Mouse (Mus musculus) gastrocnemius, postnatal 10 days (tissue): ENCODE data around the gene Grb14. TPM values are rescaled to one million over a fixed set of nuclear protein-coding genes. Genes with fewer than 3 reads are reported as not detected.

Experiments
- total RNA-seq, 2 experiments: library from RNA; stranded (reverse); gene quantifications; 2 replicates each; pipeline ENCODE4 v1.2.3; 2021

The Grb14 gene
- total RNA-seq, 2 experiments from 2014 or later: 13.6 to 18.7 TPM

Other genes with a start within 250 kb of the Grb14 start
- 1 to 10 TPM; 7.3 to 9.2 TPM for gene Cobll1, start 214.4 kb upstream of the Grb14 start, total RNA-seq